ENCODE assay signal across 11 mouse cellular contexts in genomic region chr2:109743208-109743960, GRCm38 (mm10).
DNase-seq lines count a peak whose midpoint lies in the region; ATAC-seq and TF ChIP-seq lines count a peak whose summit lies in the region.
"Had no signal": no experiment of that assay in that cellular context is flagged by ENCODE, and none has a peak within 500 bp of the region (broad histone marks: within the 10 kb centered on the region; RNA-seq: fewer than 3 reads in every experiment).

No protein-coding gene starts in this region.

- TF ChIP-seq RAD21 in CH12.LX (IDR thresholded peaks at IDR 0.05; ENCODE audit: low read depth, low read length), result no peak

- TF ChIP-seq POLR2A in CH12.LX (IDR thresholded peaks at IDR 0.05; ENCODE audit: low read depth, low read length), result no peak

- TF ChIP-seq EP300 in CH12.LX (IDR thresholded peaks at IDR 0.05; ENCODE audit: low read length), result no peak

- DNase-seq in CH12.LX (ENCODE audit: extremely low read depth), result peak; percentile 40
- peak; percentile 59 for DNase-seq in embryo, embryonic 10.5 days (ENCODE audit: low spot score)
- no peak for DNase-seq in midbrain, embryonic 11.5 days (ENCODE audit: low spot score, missing footprints)
- no peak for DNase-seq in gastrocnemius, adult 2 months
- no peak for DNase-seq in lung, postnatal 4 days
- no peak for DNase-seq in lung, postnatal 14 days
- no peak for DNase-seq in spleen, adult 12 weeks (ENCODE audit: low spot score)

- no peaks in the 10 kb centered on the region for H3K79me2 ChIP-seq in CH12.LX (replicated peaks; ENCODE audit: control insufficient read depth, extremely low read depth, insufficient read depth, poor library complexity, severe bottlenecking)

- no peak overlapping the region for H3K27ac ChIP-seq in CH12.LX (ENCODE audit: insufficient read depth, low read depth)
- H3K27ac ChIP-seq in hindbrain, embryonic 12.5 days, result no peak overlapping the region
- no peak overlapping the region for H3K27ac ChIP-seq in midbrain, embryonic 11.5 days (ENCODE audit: low read depth, low read length)
- no peak overlapping the region for H3K27ac ChIP-seq in gastrocnemius, adult 2 months
- H3K27ac ChIP-seq: lung, embryonic 15.5 days had no signal

- no peaks in the 10 kb centered on the region for H3K36me3 ChIP-seq in CH12.LX (replicated peaks in 1 of 2; ENCODE audit: control insufficient read depth in 1 of 2, insufficient read depth in 1 of 2, low read length in 1 of 2)
- H3K36me3 ChIP-seq in hindbrain, embryonic 12.5 days, result no peaks in the 10 kb centered on the region
- no peaks in the 10 kb centered on the region for H3K36me3 ChIP-seq in midbrain, embryonic 11.5 days (ENCODE audit: control insufficient read depth, insufficient read depth, low read length)
- H3K36me3 ChIP-seq: lung, embryonic 15.5 days had no signal

- intact Hi-C loops in gastrocnemius, adult 2 months (cut with DNase I), result no loop called here

- H3K9ac ChIP-seq in CH12.LX (ENCODE audit: insufficient read depth, low read depth), result no peak overlapping the region
- no peak overlapping the region for H3K9ac ChIP-seq in hindbrain, embryonic 12.5 days
- no peak overlapping the region for H3K9ac ChIP-seq in midbrain, embryonic 11.5 days (ENCODE audit: low read length)
- H3K9ac ChIP-seq: lung, embryonic 15.5 days had no signal

- no peaks in the 10 kb centered on the region for H3K27me3 ChIP-seq in CH12.LX (replicated peaks)
- no peaks in the 10 kb centered on the region for H3K27me3 ChIP-seq in hindbrain, embryonic 12.5 days
- no peaks in the 10 kb centered on the region for H3K27me3 ChIP-seq in midbrain, embryonic 11.5 days (ENCODE audit: control insufficient read depth, insufficient read depth, low read length)
- H3K27me3 ChIP-seq: lung, embryonic 15.5 days had no signal

- H3K9me3 ChIP-seq in CH12.LX (replicated peaks; ENCODE audit: low read length), result no peaks in the 10 kb centered on the region
- no peaks in the 10 kb centered on the region for H3K9me3 ChIP-seq in hindbrain, embryonic 12.5 days (replicated peaks)
- H3K9me3 ChIP-seq in midbrain, embryonic 11.5 days (ENCODE audit: control insufficient read depth, low read length), result no peaks in the 10 kb centered on the region
- H3K9me3 ChIP-seq: lung, embryonic 15.5 days had no signal

- 41% methylated on average over 3 of the region's 3 CpGs for WGBS in hindbrain, embryonic 12.5 days
- WGBS in midbrain, embryonic 11.5 days, result 67% methylated on average over 3 of the region's 3 CpGs

- H3K4me2 ChIP-seq in CH12.LX (ENCODE audit: insufficient read depth, low read depth, poor library complexity, severe bottlenecking), result no peak overlapping the region
- H3K4me2 ChIP-seq in hindbrain, embryonic 12.5 days (replicated peaks), result no peak overlapping the region
- no peak overlapping the region for H3K4me2 ChIP-seq in midbrain, embryonic 11.5 days
- H3K4me2 ChIP-seq: lung, embryonic 15.5 days had no signal

- no peak for TF ChIP-seq CTCF in CH12.LX (conservative IDR thresholded peaks at IDR 0.05 in 1 of 2, IDR thresholded peaks at IDR 0.05 in 1 of 2; ENCODE audit: low read depth in 2 of 2, low read length in 2 of 2)
- no peak for TF ChIP-seq CTCF in gastrocnemius, adult 2 months (IDR thresholded peaks at IDR 0.05)

- H3K4me1 ChIP-seq in CH12.LX (ENCODE audit: control insufficient read depth in 1 of 2, insufficient read depth in 2 of 2), result peaks cover 0 to 40% of the 10 kb centered on the region in 2 experiments; a peak in 2 of 4 replicates
- H3K4me1 ChIP-seq in hindbrain, embryonic 12.5 days, result peaks cover 8% of the 10 kb centered on the region
- H3K4me1 ChIP-seq in midbrain, embryonic 11.5 days (ENCODE audit: control insufficient read depth, insufficient read depth, low read length), result 0 out of 2 replicates have a peak, but pooled peaks cover 3% of the 10 kb centered on the region
- H3K4me1 ChIP-seq: lung, embryonic 15.5 days had no signal

- in situ Hi-C loops in CH12.LX (cut with MboI; ENCODE audit: low pct_ligation_motif_present, low pct_unique_long_range_greater_than_20kb, low sequenced_read_pairs), result no loop called here

- no peak overlapping the region for H3K4me3 ChIP-seq in CH12.LX (replicated peaks in 1 of 3; ENCODE audit: low read depth in 2 of 3, low read length in 2 of 3, poor library complexity in 1 of 3)
- H3K4me3 ChIP-seq in hindbrain, embryonic 12.5 days, result no peak overlapping the region
- no peak overlapping the region for H3K4me3 ChIP-seq in midbrain, embryonic 11.5 days (ENCODE audit: low read depth, low read length)
- H3K4me3 ChIP-seq in gastrocnemius, adult 2 months, result no peak overlapping the region
- H3K4me3 ChIP-seq: lung, embryonic 15.5 days; myocyte had no signal

- dilution Hi-C loops in CH12.LX (cut with MboI; ENCODE audit: extremely low pct_ligation_motif_present, extremely low pct_unique_long_range_greater_than_20kb, low sequenced_read_pairs), result no loop called here

- ATAC-seq in hindbrain, embryonic 12.5 days (ENCODE audit: low FRiP score), result peak; percentile 74
- peak; percentile 82 for ATAC-seq in midbrain, embryonic 11.5 days (ENCODE audit: low FRiP score)
- ATAC-seq: CD4-positive, CD25-positive, alpha-beta regulatory T cell, adult 4 months had no signal

TF ChIP-seq in CH12.LX, 34 proteins besides CTCF, POLR2A, EP300 and RAD21:
- TF ChIP-seq ZNF384 (IDR thresholded peaks at IDR 0.05; ENCODE audit: low read depth, low read length), result no peak
- no peak for TF ChIP-seq TBP (conservative IDR thresholded peaks at IDR 0.05; ENCODE audit: low read depth, low read length)
- no peak for TF ChIP-seq CHD1 (IDR thresholded peaks at IDR 0.05; ENCODE audit: low read depth, low read length)
- TF ChIP-seq MAZ (IDR thresholded peaks at IDR 0.05; ENCODE audit: low read depth, low read length), result no peak
- no peak for TF ChIP-seq UBTF (IDR thresholded peaks at IDR 0.05; ENCODE audit: low read depth, low read length)
- TF ChIP-seq MXI1 (IDR thresholded peaks at IDR 0.05; ENCODE audit: low read depth, low read length), result no peak
- TF ChIP-seq E2F4 (IDR thresholded peaks at IDR 0.05; ENCODE audit: insufficient replicate concordance, low read depth, low read length), result no peak
- TF ChIP-seq NRF1 (IDR thresholded peaks at IDR 0.05; ENCODE audit: low read depth, low read length), result no peak
- TF ChIP-seq ETS1 (conservative IDR thresholded peaks at IDR 0.05; ENCODE audit: low read depth, low read length), result no peak
- no peak for TF ChIP-seq HCFC1 (IDR thresholded peaks at IDR 0.05; ENCODE audit: low read depth, low read length)
- no peak for TF ChIP-seq ZC3H11A (IDR thresholded peaks at IDR 0.05; ENCODE audit: low read depth, low read length)
- no peak for TF ChIP-seq USF1 (IDR thresholded peaks at IDR 0.05; ENCODE audit: low read depth, low read length)
- no peak for TF ChIP-seq SIN3A (IDR thresholded peaks at IDR 0.05; ENCODE audit: low read length)
- no peak for TF ChIP-seq NELFE (IDR thresholded peaks at IDR 0.05; ENCODE audit: low read depth, low read length)
- TF ChIP-seq IRF4 (IDR thresholded peaks at IDR 0.05; ENCODE audit: low read depth, low read length), result no peak
- TF ChIP-seq MAX (IDR thresholded peaks at IDR 0.05; ENCODE audit: low read length), result no peak
- TF ChIP-seq TCF12 (IDR thresholded peaks at IDR 0.05; ENCODE audit: low read depth, low read length), result no peak
TF ChIP-seq in CH12.LX: peak in this region for 0.

Comparison
In these comparisons a context has a peak if more than half of its experiments do, and no peak if none do; other contexts are left out.
1. DNase-seq: peak in CH12.LX (single experiment) and embryo, embryonic 10.5 days (single experiment); none in midbrain, embryonic 11.5 days (single experiment), gastrocnemius, adult 2 months (single experiment), lung, postnatal 4 days (0 of 2), lung, postnatal 14 days (single experiment) and spleen, adult 12 weeks (single experiment).